Mouse (Mus musculus): ENCODE measurements at regions not wholly inside any gene's neighbourhood (a gene's known extent, or its start where the extent isn't known, plus 50 kb on each side); places are given as distances from the start of the nearest gene placed in this dataset.

DNA sequence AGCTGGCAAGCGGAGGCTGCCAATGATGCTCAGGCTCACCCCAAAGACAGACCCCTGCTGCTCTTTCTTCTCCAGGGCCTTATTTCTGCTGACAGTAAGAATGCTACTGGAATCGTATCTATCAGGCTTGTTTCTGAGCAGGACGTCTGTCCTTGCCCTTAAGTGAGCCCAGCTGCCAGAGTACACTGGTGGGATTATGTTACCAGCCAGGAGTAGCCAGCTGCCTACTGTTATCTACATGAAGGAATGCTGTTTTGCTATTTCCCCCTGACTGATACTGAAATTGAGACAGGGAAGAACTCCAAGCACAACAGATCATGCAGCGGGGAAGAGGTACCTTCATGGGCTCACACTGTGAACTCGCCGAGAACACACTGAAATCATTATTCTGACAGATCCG, 228.2 kb upstream of the Rasgrp1 start:
- no peaks in the 10 kb centered on the region for H3K27me3 ChIP-seq (ENCODE audit: control insufficient read depth, insufficient read depth, low read length, poor library complexity, severe bottlenecking)
- DNase-seq (ENCODE audit: low read depth, low spot score): no peak

DNA sequence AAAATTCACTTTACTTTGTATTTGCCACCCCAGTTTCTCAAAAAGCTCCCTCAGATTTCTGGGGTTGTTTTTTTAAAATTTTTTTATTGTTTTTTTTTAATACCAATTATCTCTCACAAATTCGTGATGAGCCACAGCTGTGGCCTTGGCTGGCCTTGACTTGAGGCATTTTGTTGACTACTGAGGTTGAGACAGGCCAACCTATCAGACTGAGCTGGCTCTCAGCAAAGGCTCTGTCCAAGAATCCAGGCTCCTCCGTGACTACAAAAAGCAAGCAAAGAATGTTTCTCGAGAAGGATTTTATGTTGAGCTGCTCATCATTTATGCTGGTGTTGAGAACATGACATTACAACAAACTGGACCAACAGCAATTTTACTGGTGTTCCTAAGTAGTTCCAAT, 244.6 kb upstream of the Rasgrp1 start:
- DNase-seq (ENCODE audit: low read depth, low spot score): no peak

More for the DNA sequence above, 228.2 kb upstream of the Rasgrp1 start:
- H3K36me3 ChIP-seq (ENCODE audit: control insufficient read depth, insufficient read depth, low read length, poor library complexity, severe bottlenecking): no peaks in the 10 kb centered on the region

DNA sequence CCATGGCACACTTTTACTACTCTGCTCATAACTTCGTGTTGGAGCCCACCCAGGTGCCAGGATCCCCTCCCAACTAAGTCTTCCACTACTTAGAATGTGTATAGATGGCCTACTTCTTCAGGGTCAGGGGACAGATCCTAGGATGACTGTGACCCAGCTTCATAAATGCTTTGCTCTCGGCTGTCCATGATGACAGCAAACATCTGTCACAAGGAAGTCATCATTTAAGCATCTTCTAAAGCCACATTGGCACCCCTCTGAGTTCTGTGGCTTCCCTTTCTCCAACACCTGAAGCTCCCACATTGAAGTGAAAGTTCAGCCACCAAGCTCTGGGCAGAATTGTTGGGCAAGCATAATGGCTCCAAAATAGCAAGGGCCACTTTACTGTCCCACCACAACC, 252.2 kb upstream of the Rasgrp1 start:
- no peak for DNase-seq (ENCODE audit: low read depth, low spot score)
- H3K36me3 ChIP-seq (ENCODE audit: control insufficient read depth, insufficient read depth, low read length, poor library complexity, severe bottlenecking): no peaks in the 10 kb centered on the region
- H3K27me3 ChIP-seq (ENCODE audit: control insufficient read depth, insufficient read depth, low read length, poor library complexity, severe bottlenecking): no peaks in the 10 kb centered on the region

More for the DNA sequence above, 244.6 kb upstream of the Rasgrp1 start:
- Histone ChIP-seq H3K36me3 (ENCODE audit: control insufficient read depth, insufficient read depth, low read length, poor library complexity, severe bottlenecking) (no peaks in the 10 kb centered on the region), H3K27me3 (ENCODE audit: control insufficient read depth, insufficient read depth, low read length, poor library complexity, severe bottlenecking) (no peaks in the 10 kb centered on the region)

DNA sequence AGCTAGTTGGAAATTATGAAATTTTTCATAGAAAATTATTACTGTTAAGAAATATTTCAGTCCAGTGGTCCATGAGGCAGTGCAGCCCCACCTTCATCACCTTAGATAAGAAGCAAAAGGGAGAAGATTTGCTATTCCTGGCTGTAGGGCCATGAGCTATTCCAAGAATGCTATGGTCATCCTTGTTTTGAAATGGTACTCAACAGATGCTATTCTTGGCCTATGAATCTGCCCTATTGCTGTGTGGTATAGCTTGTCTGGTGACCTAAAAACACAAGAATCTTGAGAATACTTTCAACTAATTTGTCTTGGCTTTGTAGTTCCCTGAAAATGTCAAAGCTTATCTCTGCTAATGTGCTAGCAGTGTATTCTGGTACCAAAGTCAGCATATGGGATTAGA, 254.8 kb upstream of the Rasgrp1 start:
- DNase-seq (ENCODE audit: low read depth, low spot score): no peak
- no peaks in the 10 kb centered on the region for H3K27me3 ChIP-seq (ENCODE audit: control insufficient read depth, insufficient read depth, low read length, poor library complexity, severe bottlenecking)
- H3K36me3 ChIP-seq (ENCODE audit: control insufficient read depth, insufficient read depth, low read length, poor library complexity, severe bottlenecking): no peaks in the 10 kb centered on the region

DNA sequence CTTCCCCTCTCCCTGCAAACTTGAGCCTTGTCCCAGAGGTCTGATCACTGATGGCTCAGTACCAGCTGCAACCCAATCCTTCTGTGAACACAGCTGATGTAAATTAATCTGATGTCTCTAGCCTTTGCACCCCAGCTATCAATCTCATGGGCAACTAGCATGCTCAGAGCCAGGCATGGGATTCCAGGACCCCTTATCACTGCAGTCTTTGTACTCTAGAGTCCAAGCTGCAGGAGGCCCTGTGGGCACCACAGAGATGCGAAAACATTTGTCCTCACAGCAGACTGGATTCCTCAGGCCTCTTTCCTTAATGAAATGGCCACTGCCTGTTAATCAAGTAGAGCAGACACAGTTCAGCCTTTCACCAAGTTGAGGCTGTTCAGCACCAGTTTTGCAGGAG, 272.0 kb upstream of the Rasgrp1 start:
- DNase-seq (ENCODE audit: low read depth, low spot score): no peak
- H3K27me3 ChIP-seq (ENCODE audit: control insufficient read depth, insufficient read depth, low read length, poor library complexity, severe bottlenecking): no peaks in the 10 kb centered on the region

DNA sequence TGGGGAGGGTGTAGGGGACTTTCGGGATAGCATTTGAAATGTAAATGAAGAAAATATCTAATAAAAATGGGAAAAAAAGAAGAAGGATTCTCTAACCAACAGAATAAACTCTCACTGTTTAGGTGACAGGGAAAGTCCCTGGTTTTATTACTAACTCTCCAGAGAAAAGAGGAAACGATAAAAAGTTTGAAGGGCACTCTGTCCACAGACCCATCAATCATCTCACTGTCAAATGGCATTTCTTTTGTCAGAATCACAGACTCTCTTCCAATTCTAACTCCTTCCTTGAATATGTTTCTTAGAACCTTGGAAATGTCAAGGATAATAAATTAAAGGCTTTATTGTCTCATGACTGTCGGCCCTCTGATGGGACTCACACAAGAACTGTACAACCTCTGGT, 275.3 kb upstream of the Rasgrp1 start:
- H3K27me3 ChIP-seq (ENCODE audit: control insufficient read depth, insufficient read depth, low read length, poor library complexity, severe bottlenecking): no peaks in the 10 kb centered on the region
- H3K36me3 ChIP-seq (ENCODE audit: control insufficient read depth, insufficient read depth, low read length, poor library complexity, severe bottlenecking): no peaks in the 10 kb centered on the region
- no peak for DNase-seq (ENCODE audit: low read depth, low spot score)

More for the DNA sequence above, 272.0 kb upstream of the Rasgrp1 start:
- no peaks in the 10 kb centered on the region for H3K36me3 ChIP-seq (ENCODE audit: control insufficient read depth, insufficient read depth, low read length, poor library complexity, severe bottlenecking)

DNA sequence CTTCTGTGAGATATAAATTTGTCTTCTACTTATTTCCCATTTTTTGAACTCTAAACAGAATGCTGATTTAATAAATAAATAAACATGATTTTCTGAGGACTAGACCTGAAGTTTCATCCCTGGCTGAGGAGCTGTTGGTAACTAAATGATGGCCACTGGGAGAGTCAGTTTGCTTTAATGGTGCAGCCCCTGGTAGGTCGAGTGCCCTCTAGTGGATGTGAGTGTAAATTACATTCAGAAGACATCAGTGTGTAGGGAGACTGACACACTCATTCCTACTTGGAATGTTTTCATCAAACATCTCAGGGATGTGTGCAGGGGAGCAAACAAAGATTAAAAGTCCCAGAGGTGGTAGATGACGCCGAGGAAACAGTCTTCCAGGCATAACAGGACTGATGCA, 281.2 kb upstream of the Rasgrp1 start:
- peak; percentile 48 for DNase-seq (ENCODE audit: low read depth, low spot score)
- H3K27me3 ChIP-seq (ENCODE audit: control insufficient read depth, insufficient read depth, low read length, poor library complexity, severe bottlenecking): no peaks in the 10 kb centered on the region
- H3K36me3 ChIP-seq (ENCODE audit: control insufficient read depth, insufficient read depth, low read length, poor library complexity, severe bottlenecking): no peaks in the 10 kb centered on the region

DNA sequence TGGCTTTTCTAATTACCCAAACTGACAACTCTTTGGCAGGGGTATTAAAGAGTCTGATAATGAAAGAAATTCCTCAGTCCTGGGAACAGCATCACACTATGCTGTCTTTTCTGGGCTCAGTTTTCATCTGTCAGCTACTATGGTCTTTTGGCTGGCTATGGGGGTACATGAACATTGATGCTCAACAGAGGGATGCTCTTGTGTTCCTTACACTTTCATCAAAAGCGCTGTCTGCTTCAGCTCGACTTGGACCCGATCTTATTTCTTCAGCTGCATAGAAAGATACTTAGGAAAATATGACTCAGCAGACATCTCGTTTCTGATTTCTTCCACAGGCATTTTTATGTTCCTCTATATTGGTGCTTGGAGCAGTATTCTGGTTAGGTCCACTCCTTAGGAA, 292.1 kb upstream of the Rasgrp1 start:
- Histone ChIP-seq H3K36me3 (ENCODE audit: control insufficient read depth, insufficient read depth, low read length, poor library complexity, severe bottlenecking) (no peaks in the 10 kb centered on the region), H3K27me3 (ENCODE audit: control insufficient read depth, insufficient read depth, low read length, poor library complexity, severe bottlenecking) (no peaks in the 10 kb centered on the region)
- no peak for DNase-seq (ENCODE audit: low read depth, low spot score)

DNA sequence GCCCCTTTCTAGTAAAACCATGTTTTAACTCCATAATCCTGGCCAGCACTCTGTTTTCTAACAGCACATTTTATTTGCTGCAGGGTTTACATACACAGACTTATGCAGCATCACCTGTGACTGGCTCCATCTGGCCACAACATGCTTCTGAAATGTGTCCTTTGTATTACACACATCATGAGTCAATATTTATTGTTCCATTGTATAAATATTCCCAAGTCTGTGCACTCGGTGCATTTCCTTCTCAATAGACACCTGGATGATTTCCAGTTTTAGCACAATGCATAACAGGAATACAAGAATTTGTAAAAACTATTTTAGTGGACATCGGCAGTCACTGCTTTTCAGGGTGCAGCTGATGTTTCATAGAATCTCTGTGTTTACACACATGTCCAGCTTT, 294.6 kb upstream of the Rasgrp1 start:
- H3K36me3 ChIP-seq (ENCODE audit: control insufficient read depth, insufficient read depth, low read length, poor library complexity, severe bottlenecking): no peaks in the 10 kb centered on the region
- no peaks in the 10 kb centered on the region for H3K27me3 ChIP-seq (ENCODE audit: control insufficient read depth, insufficient read depth, low read length, poor library complexity, severe bottlenecking)
- no peak for DNase-seq (ENCODE audit: low read depth, low spot score)

DNA sequence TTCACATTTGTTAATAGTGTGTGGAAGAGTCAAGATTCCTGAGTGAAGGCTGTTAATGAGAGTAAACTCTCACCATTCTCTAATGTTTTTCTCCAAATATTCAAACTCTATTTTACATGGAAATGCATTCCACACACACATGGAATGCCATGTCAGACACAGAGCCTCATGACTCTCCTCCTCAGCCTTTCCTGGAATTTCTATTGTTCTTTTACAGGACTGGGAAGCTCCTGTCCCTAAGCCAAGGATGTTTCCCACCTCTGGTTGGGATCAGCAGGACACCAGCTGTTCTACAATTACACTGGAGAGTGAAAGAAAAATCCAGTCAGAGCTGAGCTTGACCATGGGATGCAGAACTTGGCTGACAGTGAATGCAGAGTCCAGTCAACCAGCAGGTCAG, 309.3 kb upstream of the Rasgrp1 start:
- Histone ChIP-seq H3K27me3 (ENCODE audit: control insufficient read depth, insufficient read depth, low read length, poor library complexity, severe bottlenecking) (no peaks in the 10 kb centered on the region), H3K36me3 (ENCODE audit: control insufficient read depth, insufficient read depth, low read length, poor library complexity, severe bottlenecking) (no peaks in the 10 kb centered on the region)
- no peak for DNase-seq (ENCODE audit: low read depth, low spot score)

DNA sequence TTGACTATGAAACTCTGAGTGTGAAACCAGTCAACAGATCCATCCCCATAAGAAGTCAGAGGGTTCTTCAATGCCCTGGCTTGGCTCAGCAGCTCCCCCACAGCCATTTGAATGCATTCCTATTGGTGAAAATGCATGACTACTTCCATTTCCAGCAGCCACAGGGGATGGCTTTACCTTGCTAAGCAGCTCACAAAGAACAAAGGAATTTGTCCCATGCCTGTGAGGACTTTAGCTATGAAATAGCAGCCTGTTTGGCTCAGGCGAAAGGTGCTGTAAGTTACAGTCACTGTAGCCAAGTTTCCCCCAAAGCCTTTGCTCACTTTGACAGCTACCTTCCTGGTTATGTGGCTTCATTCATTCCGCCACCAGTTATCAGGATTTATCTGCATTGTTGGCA, 309.8 kb upstream of the Rasgrp1 start:
- Histone ChIP-seq H3K36me3 (ENCODE audit: control insufficient read depth, insufficient read depth, low read length, poor library complexity, severe bottlenecking) (no peaks in the 10 kb centered on the region), H3K27me3 (ENCODE audit: control insufficient read depth, insufficient read depth, low read length, poor library complexity, severe bottlenecking) (no peaks in the 10 kb centered on the region)
- no peak for DNase-seq (ENCODE audit: low read depth, low spot score)

DNA sequence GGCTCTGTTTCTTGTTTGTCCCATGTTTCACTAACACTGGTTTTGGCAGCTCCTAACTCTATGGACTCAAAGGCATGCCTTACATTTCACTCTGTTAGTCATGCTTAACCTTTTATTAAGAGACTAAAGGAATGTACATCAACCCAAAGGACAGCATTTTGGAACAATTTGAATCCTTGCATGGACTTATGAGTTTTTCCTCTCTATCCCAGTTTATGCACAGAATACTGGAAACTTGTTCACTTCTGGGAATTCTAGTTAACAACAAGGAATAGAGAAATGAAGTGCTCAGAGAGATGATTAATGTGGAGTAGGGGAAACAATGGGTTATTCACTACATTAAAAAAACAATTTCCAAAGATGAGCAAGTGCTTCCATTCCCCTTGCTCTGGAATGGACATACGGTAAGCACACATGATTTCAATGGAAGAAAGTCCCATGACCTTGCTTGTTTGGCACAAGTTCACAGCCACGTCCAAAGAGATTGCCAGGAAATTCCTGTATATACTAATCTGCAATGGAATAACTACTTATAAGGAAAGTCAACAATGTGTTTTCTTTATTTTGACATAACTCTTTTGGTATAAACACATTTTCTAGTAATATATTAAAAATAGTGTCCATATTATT, 313.9 kb upstream of the Rasgrp1 start:
- no peaks in the 10 kb centered on the region for H3K36me3 ChIP-seq (ENCODE audit: control insufficient read depth, insufficient read depth, low read length, poor library complexity, severe bottlenecking)
- no peak for DNase-seq (ENCODE audit: low read depth, low spot score)

DNA sequence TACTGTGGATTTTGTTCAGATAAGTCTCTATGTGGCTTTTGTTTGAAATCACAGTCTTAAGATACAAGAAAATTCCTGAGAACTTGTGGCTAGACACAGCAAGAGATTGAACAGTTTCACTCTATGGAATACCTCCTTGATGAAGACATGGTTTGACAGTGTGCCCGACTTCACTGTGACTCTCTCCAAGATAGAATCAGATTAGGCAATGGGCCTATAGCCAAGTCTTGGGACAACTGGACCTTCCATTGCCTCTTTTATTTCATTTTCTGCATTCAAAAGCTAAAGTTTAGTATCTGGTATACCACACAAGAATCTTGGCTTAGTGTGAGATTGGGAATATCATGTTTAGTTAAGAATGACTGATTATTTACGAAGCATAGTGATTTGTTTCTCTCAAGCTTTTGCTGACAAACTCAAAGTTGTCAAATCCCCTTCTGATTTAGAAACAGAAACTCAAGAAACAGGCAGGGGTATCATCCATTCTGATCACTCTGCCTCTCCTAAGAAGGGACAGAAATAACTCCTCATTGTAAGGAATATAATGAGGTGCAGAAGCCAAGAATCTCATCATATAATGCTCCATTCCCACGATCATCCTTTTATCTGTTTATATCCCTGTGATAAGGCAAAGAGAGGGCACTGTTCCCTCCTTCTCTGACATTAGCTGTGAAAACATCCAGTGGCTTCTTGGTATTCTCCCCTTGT, 317.6 kb upstream of the Rasgrp1 start:
- no peak for DNase-seq (ENCODE audit: low read depth, low spot score)
- H3K27me3 ChIP-seq (ENCODE audit: control insufficient read depth, insufficient read depth, low read length, poor library complexity, severe bottlenecking): no peaks in the 10 kb centered on the region
- no peaks in the 10 kb centered on the region for H3K36me3 ChIP-seq (ENCODE audit: control insufficient read depth, insufficient read depth, low read length, poor library complexity, severe bottlenecking)

More for the DNA sequence above, 313.9 kb upstream of the Rasgrp1 start:
- H3K27me3 ChIP-seq (ENCODE audit: control insufficient read depth, insufficient read depth, low read length, poor library complexity, severe bottlenecking): no peaks in the 10 kb centered on the region

DNA sequence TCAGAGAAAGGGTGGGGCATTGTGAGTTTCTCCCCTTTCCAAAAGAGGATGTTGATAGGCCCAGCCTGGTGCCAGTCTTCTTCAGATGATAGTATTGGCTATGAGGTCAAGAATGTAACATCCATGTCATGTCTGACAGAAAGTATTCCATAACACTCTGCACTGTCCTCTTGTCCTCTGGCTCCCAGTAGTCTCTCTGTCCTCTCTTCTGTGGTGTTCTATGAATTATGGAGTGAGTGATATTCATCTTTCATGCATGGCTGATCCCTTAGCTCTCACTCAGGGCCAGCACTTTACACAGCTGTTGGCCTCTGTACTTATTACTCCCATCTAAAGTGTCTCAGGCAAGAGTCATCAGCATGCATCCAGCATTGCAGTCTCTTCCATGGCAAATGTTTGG, 319.9 kb upstream of the Rasgrp1 start:
- Histone ChIP-seq H3K27me3 (ENCODE audit: control insufficient read depth, insufficient read depth, low read length, poor library complexity, severe bottlenecking) (no peaks in the 10 kb centered on the region), H3K36me3 (ENCODE audit: control insufficient read depth, insufficient read depth, low read length, poor library complexity, severe bottlenecking) (no peaks in the 10 kb centered on the region)
- DNase-seq (ENCODE audit: low read depth, low spot score): no peak

DNA sequence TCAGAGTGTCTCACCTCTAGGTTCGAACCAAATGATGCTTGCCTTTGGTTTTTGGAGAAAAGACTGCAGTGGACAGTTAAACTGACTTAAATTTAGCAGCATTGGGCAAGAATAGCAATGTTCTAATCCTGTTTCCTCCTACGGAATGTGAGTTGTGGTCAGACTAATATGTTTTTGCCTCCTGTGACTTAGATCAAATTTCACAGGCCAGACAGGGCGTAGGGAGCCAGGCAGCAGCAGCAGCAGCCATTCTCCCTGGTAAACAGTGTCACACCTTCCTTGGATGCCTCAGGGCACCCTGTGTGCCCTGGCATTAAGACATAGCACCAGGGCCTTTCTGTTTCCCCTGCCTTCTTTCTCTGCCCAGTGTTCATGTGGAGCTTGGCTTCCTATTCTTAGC, 323.7 kb upstream of the Rasgrp1 start:
- no peak for DNase-seq (ENCODE audit: low read depth, low spot score)
- Histone ChIP-seq H3K36me3 (ENCODE audit: control insufficient read depth, insufficient read depth, low read length, poor library complexity, severe bottlenecking) (no peaks in the 10 kb centered on the region), H3K27me3 (ENCODE audit: control insufficient read depth, insufficient read depth, low read length, poor library complexity, severe bottlenecking) (no peaks in the 10 kb centered on the region)

DNA sequence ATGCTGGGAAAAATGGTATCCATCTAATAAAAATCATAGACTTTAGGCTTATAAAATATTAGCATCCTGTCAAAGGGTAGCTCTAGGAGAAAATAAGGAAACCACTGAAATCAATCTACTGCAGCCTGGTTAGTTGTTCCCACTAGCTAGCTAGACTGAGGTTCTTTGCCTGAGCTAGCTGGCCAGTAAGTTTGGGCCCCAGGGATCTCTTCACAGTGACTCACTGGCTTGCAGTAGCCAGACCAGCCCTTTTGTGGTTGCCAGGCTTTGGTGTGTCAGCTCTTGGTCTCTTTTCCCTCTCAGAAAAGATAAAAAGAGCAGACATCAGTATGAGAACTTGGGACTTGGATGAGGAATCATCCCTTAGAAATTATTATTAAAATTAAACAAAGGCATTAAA, 325.3 kb upstream of the Rasgrp1 start:
- no peak for DNase-seq (ENCODE audit: low read depth, low spot score)
- no peaks in the 10 kb centered on the region for H3K36me3 ChIP-seq (ENCODE audit: control insufficient read depth, insufficient read depth, low read length, poor library complexity, severe bottlenecking)
- no peaks in the 10 kb centered on the region for H3K27me3 ChIP-seq (ENCODE audit: control insufficient read depth, insufficient read depth, low read length, poor library complexity, severe bottlenecking)

All from splenic B cell, adult 2 months (primary cell).